Mouse (Mus musculus) left cerebral cortex, postnatal 36 days (tissue): ENCODE results near the gene Oxct1. TPM values are rescaled to one million over a fixed set of nuclear protein-coding genes. Genes with fewer than 3 reads are reported as not detected.
A peak's percentile ranks its signal among the peaks of the same experiment; 100 is the strongest.

Experiments used
- DNase-seq, 2 experiments: peaks; one replicate each; pipeline ENCODE4 v3.0.0; 2021 to 2022; ENCODE audit warnings: low spot score in 2 of 2, mixed read lengths in 1 of 2
- intact Hi-C: fragments of 180-260 bp; cut with DNase I; formaldehyde crosslinking; loops from one replicate; pipeline ENCODE4 v1.15.1; 2025
- total RNA-seq, 2 experiments: library from RNA; stranded (reverse); gene quantifications; 2 replicates each; pipeline ENCODE4 v1.2.3; 2021

Gene Oxct1
- total RNA-seq, 2 experiments from 2014 or later, result 327 to 348 TPM

- intact Hi-C loops, result loop anchor here (1.0 to 5.0 kb wide), 4 partner anchors 32 to 445 kb away; partner anchors contain the start of genes AW549877, Fbxo4 and Ghr
- peak; percentile 87 to 89 for DNase-seq
Observed at GRCm38 (mm10) chr15:4026831-4027584, 825 bp downstream of the Oxct1 start.

- no peak for DNase-seq
- intact Hi-C loops, result loop anchor here (1.0 to 5.0 kb wide), 3 partner anchors 33 to 446 kb away; partner anchors contain the start of genes AW549877 and Ghr
Observed at GRCm38 (mm10) chr15:4027671-4028410, 1.7 kb downstream of the Oxct1 start.

GRCm38 (mm10) chr15:4028411-4028700 is 2.2 kb downstream of the Oxct1 start:
- DNase-seq, result no peak
- intact Hi-C loops, result loop anchor here (5.0 kb wide), 2 partner anchors 71 to 446 kb away; partner anchors contain the start of gene Ghr

- no peak for DNase-seq
- intact Hi-C loops, result loop anchor here (5.0 kb wide), 2 partner anchors 72 to 447 kb away; partner anchors contain the start of gene Ghr
Observed at GRCm38 (mm10) chr15:4028960-4029359, 2.8 kb downstream of the Oxct1 start.

GRCm38 (mm10) chr15:4033168-4034004 is 7.2 kb downstream of the Oxct1 start:
- intact Hi-C loops, result no loop called here
- no peak for DNase-seq

- intact Hi-C loops, result loop anchor here (5.0 kb wide), 3 partner anchors 45 to 750 kb away; partner anchors contain the start of gene AW549877
- no peak for DNase-seq
Observed at GRCm38 (mm10) chr15:4042423-4042822, 16.2 kb downstream of the Oxct1 start.

- DNase-seq, result no peak
- intact Hi-C loops, result loop anchor here (5.0 kb wide), 3 partner anchors 46 to 751 kb away; partner anchors contain the start of gene AW549877
Observed at GRCm38 (mm10) chr15:4043032-4043471, 16.9 kb downstream of the Oxct1 start.

- DNase-seq, result no peak
- intact Hi-C loops, result loop anchor here (2.0 kb wide), 2 partner anchors 1012 to 1050 kb away; no protein-coding TSS in a partner anchor
Observed at GRCm38 (mm10) chr15:4056627-4057026, 30.4 kb downstream of the Oxct1 start.

GRCm38 (mm10) chr15:4063574-4063973 is 37.4 kb downstream of the Oxct1 start:
- intact Hi-C loops, result no loop called here
- DNase-seq, result peak; percentile 28 to 39

- DNase-seq, result no peak
- intact Hi-C loops, result no loop called here
Observed at GRCm38 (mm10) chr15:4064013-4064412, 37.8 kb downstream of the Oxct1 start.

- DNase-seq, result no peak
- intact Hi-C loops, result no loop called here
Observed at GRCm38 (mm10) chr15:4064694-4065093, 38.5 kb downstream of the Oxct1 start.

GRCm38 (mm10) chr15:4067273-4067990 is 41.2 kb downstream of the Oxct1 start:
- no peak for DNase-seq
- intact Hi-C loops, result no loop called here

- no peak for DNase-seq
- intact Hi-C loops, result no loop called here
Observed at GRCm38 (mm10) chr15:4077978-4078377, 51.8 kb downstream of the Oxct1 start.

- intact Hi-C loops, result no loop called here
Observed at GRCm38 (mm10) chr15:4078785-4079184, 52.6 kb downstream of the Oxct1 start.

GRCm38 (mm10) chr15:4079425-4080189 is 53.4 kb downstream of the Oxct1 start:
- DNase-seq, result no peak

More at GRCm38 (mm10) chr15:4078785-4079184, 52.6 kb downstream of the Oxct1 start:
- no peak for DNase-seq

GRCm38 (mm10) chr15:4085600-4086384 is 59.6 kb downstream of the Oxct1 start:
- no peak for DNase-seq
- intact Hi-C loops, result no loop called here

More at GRCm38 (mm10) chr15:4079425-4080189, 53.4 kb downstream of the Oxct1 start:
- intact Hi-C loops, result no loop called here

GRCm38 (mm10) chr15:4087446-4087845 is 61.3 kb downstream of the Oxct1 start:
- no peak for DNase-seq
- intact Hi-C loops, result no loop called here
